Mouse (Mus musculus) heart, embryonic 10.5 days (tissue): ENCODE data around the gene Kif5c. TPM values are rescaled to one million over a fixed set of nuclear protein-coding genes. Genes with fewer than 3 reads are reported as not detected.

Experiments
- DNase-seq: peaks from one replicate; pipeline ENCODE4 v3.0.0-alpha.2; 2017; ENCODE audit warnings: low spot score
- H3K27ac ChIP-seq: fragments of 300-500 bp; sonication (generic); 2 replicates; pipeline ENCODE4 v1.5.1; 2016; ENCODE audit warnings: mild to moderate bottlenecking
- H3K27me3 ChIP-seq: fragments of 300-500 bp; sonication (generic); 2 replicates; pipeline ENCODE4 v1.6.1; 2016; ENCODE audit warnings: mild to moderate bottlenecking; ENCODE audit not compliant: poor library complexity, insufficient read depth, severe bottlenecking
- H3K36me3 ChIP-seq: fragments of 300-500 bp; sonication (generic); 2 replicates; pipeline ENCODE4 v1.6.1; 2016; ENCODE audit warnings: mild to moderate bottlenecking, moderate library complexity
- H3K4me1 ChIP-seq: fragments of 300-500 bp; sonication (generic); 2 replicates; pipeline ENCODE4 v1.6.1; 2016; ENCODE audit warnings: mild to moderate bottlenecking
- H3K4me3 ChIP-seq: fragments of 300-500 bp; sonication (generic); 2 replicates; pipeline ENCODE4 v1.5.1; 2016; ENCODE audit warnings: mild to moderate bottlenecking, moderate library complexity
- H3K9me3 ChIP-seq: fragments of 300-500 bp; sonication (generic); 2 replicates; pipeline ENCODE4 v1.6.1; 2016; ENCODE audit warnings: mild to moderate bottlenecking, moderate library complexity
- WGBS: fragments of 180-500 bp; shearing (Covaris S2); methylation state at CpG from one replicate; pipeline ENCODE4 v1.1.7; 2016; 5-methylcytosine and 5-hydroxymethylcytosine counted together
- polyA plus RNA-seq: library from polyadenylated mRNA; unstranded; fragments of >200 nt; fragmentation: Nextera tagmentation; extraction: Ambion mirVana; gene quantifications from 2 replicates; pipeline ENCODE4 v1.2.1, GENCODE M21; 2016

Kif5c gene
- polyA plus RNA-seq: 1.7 and 4.3 TPM in 2 replicates

DNA sequence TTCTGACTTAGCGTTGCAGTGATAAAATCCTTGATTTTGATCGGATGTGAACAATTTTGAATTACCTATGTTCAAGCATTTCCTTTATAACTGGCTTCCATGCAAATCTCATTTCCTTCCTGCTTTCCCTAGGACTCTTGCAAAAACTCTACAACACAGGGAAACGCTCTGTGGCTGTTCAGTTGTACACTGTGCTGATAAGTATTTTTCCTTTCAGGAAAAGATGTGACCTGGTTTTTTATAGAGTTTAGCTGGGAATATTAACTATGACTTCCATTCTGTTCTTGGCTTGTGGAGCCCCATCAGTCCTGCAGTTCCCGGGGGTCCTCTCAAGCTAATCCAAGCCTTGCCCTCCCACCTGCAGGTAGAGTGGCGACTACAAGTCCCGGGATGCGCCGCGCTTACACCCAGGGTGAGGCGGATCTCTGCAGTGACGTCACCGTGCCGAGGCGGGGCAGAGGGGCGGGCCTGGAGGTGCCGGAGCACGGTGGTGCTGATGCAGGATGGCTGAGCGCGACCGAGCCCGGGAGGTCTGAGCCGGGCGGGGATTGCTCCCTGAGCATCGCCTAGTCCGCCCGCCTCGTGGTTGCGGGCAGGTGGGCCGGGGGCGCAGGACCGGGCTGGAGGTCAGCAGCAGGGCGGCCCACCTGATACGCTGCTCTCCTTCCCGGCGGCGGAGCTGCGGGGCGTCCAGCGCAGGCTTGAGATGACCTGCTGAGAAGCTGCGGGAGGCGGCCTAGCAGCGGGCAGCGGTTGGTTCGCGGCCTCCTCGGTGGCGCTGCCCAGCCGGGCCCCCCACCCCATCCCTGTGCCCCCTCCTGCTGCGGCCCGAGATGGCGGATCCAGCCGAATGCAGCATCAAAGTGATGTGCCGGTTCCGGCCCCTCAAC, at the start of gene Kif5c:
Gene Kif5c, plus strand, starts transcription at position 470 of the 890 bp plus-strand sequence.
- Histone ChIP-seq H3K27ac (peak within 1 kb of the TSS; percentile 72), H3K4me3 (peak within 1 kb of the TSS; percentile 82), H3K4me1 (peaks cover 21% of the 10 kb centered on the region), H3K36me3 (no peaks in the 10 kb centered on the region), H3K9me3 (no peaks in the 10 kb centered on the region), H3K27me3 (peaks cover 23% of the 10 kb centered on the region)
- peak; percentile 93 for DNase-seq
- 5% methylated on average over 54 of the region's 54 CpGs for WGBS

DNA sequence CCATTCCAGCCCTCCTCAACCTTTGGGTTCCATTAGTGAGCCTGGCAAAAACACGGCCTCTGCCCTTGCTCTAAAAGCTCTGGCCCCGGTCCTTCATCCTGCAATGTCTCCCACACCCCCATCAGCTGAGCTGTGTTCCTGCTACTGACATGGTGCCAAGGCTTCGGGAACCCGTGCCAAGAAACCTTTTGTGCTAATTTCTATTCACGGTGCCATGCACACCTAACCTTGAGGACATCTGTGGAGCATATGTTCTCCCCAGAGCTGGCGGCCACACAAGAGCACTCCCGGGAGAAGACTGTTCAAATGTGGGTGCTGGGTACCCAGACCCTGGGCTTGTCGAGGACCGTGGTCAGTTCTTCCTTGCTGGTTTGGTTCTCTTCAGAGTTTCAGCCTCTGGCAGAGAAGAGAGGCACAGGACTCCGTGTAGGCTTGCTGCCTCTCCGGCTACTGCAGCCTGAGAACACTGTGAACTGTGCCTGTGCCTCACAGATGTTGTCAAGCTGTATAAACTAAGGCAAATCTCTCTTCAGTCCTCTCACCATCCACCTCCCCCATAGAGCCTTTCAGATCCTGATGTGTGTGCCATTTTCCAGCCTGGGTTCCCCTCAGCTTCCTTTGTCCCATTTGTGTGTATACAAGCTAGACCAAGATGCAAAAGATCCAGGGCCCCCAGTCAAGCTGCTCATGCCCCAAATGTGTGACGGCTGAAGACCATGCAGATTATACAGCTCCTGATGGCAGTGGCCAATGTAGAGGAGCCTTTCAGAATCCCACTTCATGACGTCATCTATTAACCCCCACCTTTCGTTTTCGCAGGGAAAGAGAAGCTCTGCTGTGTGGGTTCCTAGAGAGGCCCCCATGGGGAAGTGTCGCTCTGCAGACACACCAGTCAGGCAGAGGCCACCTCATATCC, 49.0 kb upstream of the Kif5c start:
- WGBS: 75% methylated on average over 16 of the region's 16 CpGs
- Histone ChIP-seq H3K27ac (0 out of 2 replicates have a peak overlapping the region, but pooled peaks have one; percentile 22), H3K9me3 (no peaks in the 10 kb centered on the region), H3K4me1 (peaks cover 24% of the 10 kb centered on the region), H3K27me3 (no peaks in the 10 kb centered on the region), H3K36me3 (no peaks in the 10 kb centered on the region), H3K4me3 (no peak overlapping the region)
- peak; percentile 61 for DNase-seq

DNA sequence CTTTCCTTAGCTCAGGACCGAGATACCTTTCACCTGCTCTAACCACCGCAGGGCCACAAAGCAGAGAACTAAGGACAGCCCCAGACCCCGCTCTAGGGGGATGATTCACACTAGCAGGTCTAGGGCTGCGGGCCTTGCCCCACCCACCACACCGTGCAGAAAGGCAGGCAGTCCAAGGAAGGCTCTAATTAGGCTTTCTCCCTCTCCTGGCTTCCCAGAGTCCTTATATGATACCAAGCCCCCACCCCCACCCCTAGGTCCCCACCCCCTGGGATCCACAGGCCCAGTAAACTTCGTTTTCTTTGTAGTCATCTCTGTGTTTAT, 48.4 kb upstream of the Kif5c start:
- Histone ChIP-seq H3K4me1 (peaks cover 24% of the 10 kb centered on the region), H3K4me3 (no peak overlapping the region)

DNA sequence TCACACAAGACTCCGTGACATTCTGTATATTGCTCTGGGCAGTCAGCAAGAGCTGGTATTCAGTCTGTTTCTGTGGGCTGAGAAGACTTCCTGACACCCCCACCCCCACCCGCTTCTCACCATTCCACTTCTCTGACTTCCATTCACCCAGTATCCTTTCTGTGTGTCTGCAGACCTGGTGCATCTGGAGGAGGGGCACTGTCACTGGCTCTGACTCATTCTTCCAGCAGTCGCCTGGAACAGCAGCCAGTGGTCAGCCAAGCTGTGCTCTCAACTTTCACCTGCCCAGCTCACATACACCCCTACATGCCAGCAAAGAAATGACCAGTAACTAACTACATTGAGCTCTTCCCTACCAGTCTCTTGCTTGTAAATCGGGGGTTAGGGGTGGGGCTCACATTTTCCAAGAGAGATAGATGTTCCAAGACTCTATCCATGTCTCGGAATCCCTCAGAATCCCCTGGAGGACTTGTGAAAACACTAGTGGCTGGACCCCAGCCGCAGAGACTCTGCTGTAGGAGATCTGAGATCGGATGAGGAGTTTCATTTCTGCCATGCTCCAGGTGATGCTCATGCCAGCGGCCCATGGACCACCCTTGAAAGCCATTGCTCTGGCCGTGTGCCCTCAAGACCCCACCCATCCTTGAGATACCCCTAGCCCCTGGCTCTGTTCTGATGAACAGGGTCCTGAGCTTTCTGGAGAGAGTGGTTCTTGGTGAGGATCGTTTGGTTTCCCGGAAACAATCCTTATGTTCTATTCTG, 47.8 kb upstream of the Kif5c start:
- Histone ChIP-seq H3K4me3 (no peak overlapping the region), H3K27ac (no peak overlapping the region), H3K36me3 (no peaks in the 10 kb centered on the region), H3K9me3 (no peaks in the 10 kb centered on the region), H3K4me1 (peaks cover 24% of the 10 kb centered on the region), H3K27me3 (no peaks in the 10 kb centered on the region)
- DNase-seq: peak; percentile 73
- 64% methylated on average over 11 of the region's 11 CpGs for WGBS

More for the DNA sequence above, 48.4 kb upstream of the Kif5c start:
- 50% methylated on average over 6 of the region's 6 CpGs for WGBS
- Histone ChIP-seq H3K27ac (0 out of 2 replicates have a peak overlapping the region, but pooled peaks have one; percentile 22), H3K36me3 (no peaks in the 10 kb centered on the region), H3K27me3 (no peaks in the 10 kb centered on the region), H3K9me3 (no peaks in the 10 kb centered on the region)
- DNase-seq: no peak

DNA sequence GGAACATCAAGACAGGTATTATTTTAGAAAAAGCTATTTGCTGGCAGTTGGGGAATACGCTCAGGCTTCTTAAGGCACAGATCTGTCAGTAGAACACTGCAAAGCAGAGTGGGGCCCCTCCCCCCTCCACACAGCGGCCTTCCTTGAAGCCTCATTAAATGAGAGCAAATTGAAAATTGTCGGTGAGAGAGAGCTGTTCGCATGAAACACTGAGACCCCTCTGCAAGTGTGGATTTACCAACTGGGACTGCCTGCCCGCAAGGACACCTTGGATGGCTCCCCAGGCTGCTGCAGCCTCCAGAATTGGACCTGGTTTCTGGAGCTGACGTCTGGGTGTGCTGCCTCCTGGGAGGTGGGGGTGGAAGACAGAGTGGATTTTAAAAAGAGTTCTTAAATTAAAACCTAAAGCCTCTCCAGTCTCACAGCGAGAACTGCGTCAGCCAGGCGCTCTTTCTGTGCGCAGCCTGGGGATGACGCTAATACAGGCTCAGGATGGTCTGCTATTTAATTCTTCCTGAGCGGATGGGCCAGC, 46.9 kb upstream of the Kif5c start:
- no peaks in the 10 kb centered on the region for H3K27me3 ChIP-seq
- H3K4me1 ChIP-seq: peaks cover 24% of the 10 kb centered on the region
- H3K36me3 ChIP-seq: no peaks in the 10 kb centered on the region
- H3K4me3 ChIP-seq: no peak overlapping the region
- no peaks in the 10 kb centered on the region for H3K9me3 ChIP-seq
- WGBS: 67% methylated on average over 12 of the region's 12 CpGs
- no peak overlapping the region for H3K27ac ChIP-seq
- DNase-seq: peak; percentile 53

DNA sequence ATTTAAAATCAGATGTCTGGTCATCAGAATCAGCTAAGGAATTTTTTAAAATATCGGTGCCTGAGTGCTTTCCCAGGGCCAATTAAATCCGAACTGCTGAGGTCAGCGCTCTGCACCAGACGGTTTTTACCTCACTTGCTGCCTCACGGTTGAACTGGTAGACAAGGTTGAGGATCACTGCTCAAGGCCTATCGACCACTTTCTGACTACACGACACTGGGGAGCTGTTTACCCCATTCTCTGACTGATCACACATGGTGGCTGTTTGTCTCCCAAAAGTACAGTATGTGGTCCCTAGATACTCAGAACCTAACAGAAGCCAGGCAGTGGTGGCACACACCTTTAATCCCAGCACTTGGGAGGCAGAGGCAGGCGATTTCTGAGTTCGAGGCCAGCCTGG, 46.4 kb upstream of the Kif5c start:
- Histone ChIP-seq H3K4me3 (no peak overlapping the region), H3K4me1 (peaks cover 24% of the 10 kb centered on the region), H3K27ac (no peak overlapping the region), H3K27me3 (no peaks in the 10 kb centered on the region), H3K9me3 (no peaks in the 10 kb centered on the region), H3K36me3 (no peaks in the 10 kb centered on the region)
- 79% methylated on average over 9 of the region's 9 CpGs for WGBS
- peak; percentile 59 for DNase-seq

DNA sequence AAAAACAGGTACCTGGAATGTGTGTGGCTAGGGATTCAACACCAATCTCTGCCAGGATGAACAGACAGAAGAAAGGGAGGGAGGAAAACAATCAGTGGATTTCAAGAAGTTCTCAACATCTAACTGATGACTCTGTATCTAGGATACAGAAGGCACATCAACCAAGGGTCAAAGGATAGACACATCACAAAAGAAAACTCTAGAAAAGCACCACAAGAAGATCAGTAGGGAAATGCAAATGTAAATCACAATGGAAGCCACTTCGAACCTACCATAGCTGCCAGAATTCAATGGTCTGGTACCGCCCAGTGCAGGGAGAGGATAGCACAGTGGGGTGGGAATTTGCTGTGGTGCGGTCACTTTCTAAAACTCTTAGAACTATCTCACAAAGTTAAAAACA, 45.8 kb upstream of the Kif5c start:
- no peak overlapping the region for H3K27ac ChIP-seq
- no peak overlapping the region for H3K4me3 ChIP-seq
- peak; percentile 10 for DNase-seq
- peaks cover 24% of the 10 kb centered on the region for H3K4me1 ChIP-seq
- no peaks in the 10 kb centered on the region for H3K27me3 ChIP-seq
- no peaks in the 10 kb centered on the region for H3K36me3 ChIP-seq
- 85% methylated on average over 3 of the region's 3 CpGs for WGBS
- no peaks in the 10 kb centered on the region for H3K9me3 ChIP-seq

DNA sequence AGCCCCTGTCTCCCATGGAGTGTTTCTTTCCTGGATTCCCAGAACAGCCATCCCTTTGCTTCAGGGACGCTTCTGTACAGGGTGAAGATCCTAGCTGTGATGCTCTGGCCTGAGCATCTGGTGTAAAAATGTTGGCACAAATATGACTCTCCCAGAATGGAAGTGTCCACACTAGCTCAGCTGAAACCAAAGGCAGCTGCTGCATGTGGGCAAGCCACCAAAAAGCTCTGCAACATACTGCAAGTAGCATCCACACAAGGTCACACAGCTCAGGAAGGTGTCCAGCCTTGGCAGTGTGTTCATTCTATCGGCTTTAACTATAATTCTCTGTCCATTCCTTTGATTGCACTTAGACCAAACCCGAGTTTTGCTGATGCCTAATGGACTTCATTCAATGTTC, 38.5 kb upstream of the Kif5c start:
- no peaks in the 10 kb centered on the region for H3K4me1 ChIP-seq
- WGBS: 89% methylated on average over 3 of the region's 3 CpGs
- no peaks in the 10 kb centered on the region for H3K36me3 ChIP-seq
- H3K27ac ChIP-seq: no peak overlapping the region
- H3K27me3 ChIP-seq: no peaks in the 10 kb centered on the region
- DNase-seq: peak; percentile 36
- no peaks in the 10 kb centered on the region for H3K9me3 ChIP-seq
- H3K4me3 ChIP-seq: no peak overlapping the region

DNA sequence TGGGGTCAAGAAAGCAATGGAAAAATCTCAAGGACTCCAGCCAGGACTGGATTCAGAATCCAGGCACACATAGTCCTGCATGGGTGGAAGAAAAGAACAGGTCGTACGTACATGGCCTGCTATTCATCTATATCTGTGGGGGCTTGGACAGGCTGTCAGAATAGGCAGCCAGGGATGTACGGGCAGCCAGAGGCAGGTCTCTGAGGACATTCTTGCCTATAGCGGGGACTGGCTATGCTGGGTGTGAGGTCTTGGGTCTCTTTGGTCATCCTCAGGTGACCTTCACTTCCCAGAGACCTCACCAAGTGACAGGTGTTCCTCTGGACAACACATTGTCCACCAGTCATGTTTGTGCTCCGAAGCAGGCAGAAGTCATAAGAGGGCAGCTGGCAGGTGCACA, 36.6 kb upstream of the Kif5c start:
- 84% methylated on average over 5 of the region's 5 CpGs for WGBS
- peak; percentile 56 for DNase-seq
- H3K27me3 ChIP-seq: no peaks in the 10 kb centered on the region
- H3K4me3 ChIP-seq: no peak overlapping the region
- no peaks in the 10 kb centered on the region for H3K36me3 ChIP-seq
- H3K9me3 ChIP-seq: no peaks in the 10 kb centered on the region
- no peaks in the 10 kb centered on the region for H3K4me1 ChIP-seq
- no peak overlapping the region for H3K27ac ChIP-seq

DNA sequence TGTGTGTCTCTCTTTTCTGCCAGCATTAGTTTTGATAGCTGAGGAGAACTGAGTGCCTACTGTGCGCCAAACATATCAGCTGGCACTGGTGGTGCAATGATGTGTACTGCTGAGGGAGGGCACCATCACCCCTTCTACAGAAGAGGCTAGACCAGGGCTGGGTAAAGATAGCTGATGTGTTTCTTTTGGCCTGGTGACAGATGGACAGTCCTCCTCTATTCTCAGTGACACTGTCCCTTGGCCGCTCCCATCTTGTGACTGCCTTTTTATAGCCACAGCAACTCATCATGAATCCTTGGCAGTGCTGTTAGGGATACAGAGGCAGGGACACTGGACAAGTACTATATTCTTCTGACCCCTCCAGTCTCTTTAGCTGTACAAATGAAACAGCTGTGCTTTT, 35.8 kb upstream of the Kif5c start:
- Histone ChIP-seq H3K36me3 (no peaks in the 10 kb centered on the region), H3K4me3 (no peak overlapping the region), H3K4me1 (no peaks in the 10 kb centered on the region), H3K9me3 (no peaks in the 10 kb centered on the region), H3K27me3 (no peaks in the 10 kb centered on the region), H3K27ac (no peak overlapping the region)
- 84% methylated on average over 2 of the region's 2 CpGs for WGBS
- peak; percentile 30 for DNase-seq

DNA sequence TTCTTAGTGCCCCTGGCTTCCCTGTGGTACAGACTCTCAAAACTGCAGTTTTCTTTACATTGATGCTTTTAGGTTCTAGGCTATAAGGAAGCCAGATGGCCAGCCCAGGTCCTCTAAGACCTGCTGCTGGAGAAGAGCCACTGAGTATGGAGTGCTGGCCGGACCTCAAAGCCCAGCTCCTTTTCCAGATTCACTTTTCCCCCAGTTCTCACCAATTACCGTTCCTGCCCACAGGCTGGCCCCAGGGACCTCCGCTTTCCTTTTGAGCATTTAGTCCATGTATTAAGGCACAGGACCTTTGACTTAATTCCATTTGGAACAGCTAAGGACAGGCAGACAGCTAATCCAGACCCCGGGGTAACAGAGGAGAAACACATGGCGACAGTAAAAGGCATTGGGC, 28.6 kb upstream of the Kif5c start:
- WGBS: 64% methylated on average over 5 of the region's 5 CpGs
- H3K9me3 ChIP-seq: no peaks in the 10 kb centered on the region
- no peaks in the 10 kb centered on the region for H3K4me1 ChIP-seq
- no peaks in the 10 kb centered on the region for H3K27me3 ChIP-seq
- H3K36me3 ChIP-seq: no peaks in the 10 kb centered on the region
- DNase-seq: no peak
- H3K27ac ChIP-seq: no peak overlapping the region
- no peak overlapping the region for H3K4me3 ChIP-seq

DNA sequence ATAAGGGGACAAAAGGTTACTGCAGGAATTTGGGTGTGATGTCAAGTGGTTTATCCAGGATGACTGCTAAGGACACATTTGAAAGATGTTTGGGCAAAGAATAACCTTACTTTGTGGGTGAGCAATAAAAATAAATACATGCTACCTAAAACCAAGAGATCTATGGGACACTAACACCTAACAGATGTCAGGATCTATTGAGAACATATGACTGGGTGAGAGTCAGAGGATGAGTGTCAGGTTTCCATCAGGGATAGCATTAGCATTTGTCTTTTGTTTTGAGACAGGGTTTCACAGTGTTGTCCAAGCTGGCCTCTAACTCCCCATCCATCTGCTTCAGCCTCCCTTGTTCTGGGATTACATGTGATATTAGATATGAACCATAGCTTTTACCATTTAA, 26.2 kb upstream of the Kif5c start:
- Histone ChIP-seq H3K4me1 (no peaks in the 10 kb centered on the region), H3K27me3 (no peaks in the 10 kb centered on the region)
- no peak for DNase-seq

More for the DNA sequence above, 26.2 kb upstream of the Kif5c start:
- Histone ChIP-seq H3K36me3 (no peaks in the 10 kb centered on the region), H3K4me3 (no peak overlapping the region), H3K27ac (no peak overlapping the region), H3K9me3 (no peaks in the 10 kb centered on the region)
